10 mouse cellular contexts compared by ENCODE assay signal in genomic region chr16:8794952-8795351, GRCm38 (mm10). TPM values are rescaled to one million over a fixed set of nuclear protein-coding genes. Genes with fewer than 3 reads are reported as not detected.
A peak's percentile ranks its signal among the peaks of the same experiment; 100 is the strongest.
DNase-seq lines count a peak whose midpoint lies in the region; ATAC-seq and TF ChIP-seq lines count a peak whose summit lies in the region.
"Had no signal": no experiment of that assay in that cellular context is flagged by ENCODE, and none has a peak within 500 bp of the region (broad histone marks: within the 10 kb centered on the region; RNA-seq: fewer than 3 reads in every experiment).

No protein-coding gene starts in this region.

- intact Hi-C loops in left cerebral cortex, postnatal 36 days (cut with DNase I): no loop called here

- no peak for TF ChIP-seq POLR2A in cerebellum, adult 2 months (IDR thresholded peaks at IDR 0.05; ENCODE audit: borderline replicate concordance, insufficient read depth, low read length)

- peak; percentile 51 for TF ChIP-seq CTCF in layer of hippocampus, adult 2 months (conservative IDR thresholded peaks at IDR 0.05)
- TF ChIP-seq CTCF in cerebellum, adult 2 months (IDR thresholded peaks at IDR 0.05; ENCODE audit: borderline replicate concordance, insufficient read depth, low read depth, low read length): no peak

- H3K4me3 ChIP-seq in layer of hippocampus, adult 2 months: no peak overlapping the region
- H3K4me3 ChIP-seq in cerebellum, adult 2 months (replicated peaks; ENCODE audit: insufficient read depth, low read depth, low read length): no peak overlapping the region
- H3K4me3 ChIP-seq: erythroblast, embryonic 14.5 days had no signal

- no peak overlapping the region for H3K27ac ChIP-seq in layer of hippocampus, adult 2 months
- no peak overlapping the region for H3K27ac ChIP-seq in cerebellum, adult 2 months (ENCODE audit: insufficient read depth, low read length)

- no peaks in the 10 kb centered on the region for H3K4me1 ChIP-seq in cerebellum, adult 2 months (ENCODE audit: control insufficient read depth, insufficient read depth, low read length)

- no peaks in the 10 kb centered on the region for H3K27me3 ChIP-seq in cerebellum, adult 2 months (ENCODE audit: control insufficient read depth, insufficient read depth, low read length)

- no peak for DNase-seq in layer of hippocampus, adult 2 months (ENCODE audit: low spot score in 2 of 2)
- no peak for DNase-seq in layer of hippocampus, postnatal 10 days (ENCODE audit: low spot score in 2 of 2)
- DNase-seq in A20 (ENCODE audit: low read depth, low spot score) (peak; percentile 44), R1 (ENCODE audit: low read depth, low spot score) (peak; percentile 82)
- DNase-seq in cerebellum, adult 2 months: no peak
- no peak for DNase-seq in left cerebral cortex, postnatal 36 days (ENCODE audit: low spot score in 2 of 2)
- DNase-seq: adrenal gland, adult 8-10 months; cerebellum, adult 18-20 months had no signal

- WGBS in cerebellum, adult 2 months: 3% methylated on average over 3 of the region's 3 CpGs

- peak; percentile 89 for ATAC-seq in granulocyte monocyte progenitor cell, adult 5-6 weeks (replicated peaks; ENCODE audit: poor library complexity, severe bottlenecking)

RNA-seq across cellular contexts. Expression of gene Usp7, which starts 2.8 kb away (rescaled TPM):
- total RNA-seq in layer of hippocampus, adult 2 months (2021): 100 to 1,000 TPM; 163 to 168 TPM
- total RNA-seq in layer of hippocampus, postnatal 10 days (2021): 100 to 1,000 TPM; 153 to 157 TPM
- 130 and 144 TPM in 2 replicates for total RNA-seq in granulocyte monocyte progenitor cell, adult 5-6 weeks (2014; fragmentation: Nextera tagmentation)
- 142 and 158 TPM in 2 replicates for total RNA-seq in granulocyte monocyte progenitor cell, adult 5-6 weeks (2017)
- polyA plus RNA-seq in cerebellum, adult 2 months (2012; rRNA removed): 116 and 119 TPM in 2 replicates
- 100 to 1,000 TPM; 134 to 175 TPM for total RNA-seq in left cerebral cortex, postnatal 36 days (2021)

RNA-seq across cellular contexts. Expression of gene 1810013L24Rik, which starts 34.9 kb away (rescaled TPM):
- total RNA-seq in layer of hippocampus, adult 2 months (2021): 100 to 1,000 TPM; 103 to 107 TPM
- 100 to 1,000 TPM; 119 to 135 TPM for total RNA-seq in layer of hippocampus, postnatal 10 days (2021)
- total RNA-seq in granulocyte monocyte progenitor cell, adult 5-6 weeks (2014; fragmentation: Nextera tagmentation): 39.6 and 41.3 TPM in 2 replicates
- 37.1 and 53.9 TPM in 2 replicates for total RNA-seq in granulocyte monocyte progenitor cell, adult 5-6 weeks (2017)
- polyA plus RNA-seq in cerebellum, adult 2 months (2012; rRNA removed): 51.2 and 52.6 TPM in 2 replicates
- total RNA-seq in left cerebral cortex, postnatal 36 days (2021): 100 to 1,000 TPM in 1 of 2 experiments, 10 to 100 TPM in 1; 98.2 to 105 TPM

Comparison
In these comparisons a context has a peak if more than half of its experiments do, and no peak if none do; other contexts are left out.
1. DNase-seq: peak in A20 (single experiment) and R1 (single experiment); none in layer of hippocampus, adult 2 months (0 of 2), layer of hippocampus, postnatal 10 days (0 of 2), cerebellum, adult 2 months (0 of 2) and left cerebral cortex, postnatal 36 days (0 of 2).